Mouse (Mus musculus) neural tube, embryonic 15.5 days (tissue): Measurements from ENCODE around the gene Slc39a10. TPM values are rescaled to one million over a fixed set of nuclear protein-coding genes. Genes with fewer than 3 reads are reported as not detected.

Experiments used
- ATAC-seq: fragments of 200-750 bp; cut with Nextera tagmentation; 2 replicates; pipeline ENCODE4 v1.8.0; 2017; ENCODE audit warnings: mild to moderate bottlenecking, moderate TSS enrichment, moderate library complexity; ENCODE audit not compliant: low FRiP score
- H3K27ac ChIP-seq: fragments of 300-500 bp; sonication (generic); replicated peaks from 2 replicates; pipeline ENCODE4 v1.5.1; 2015; ENCODE audit warnings: mild to moderate bottlenecking, inconsistent platforms
- H3K27me3 ChIP-seq: fragments of 300-500 bp; sonication (generic); replicated peaks from 2 replicates; pipeline ENCODE4 v1.6.1; 2015; ENCODE audit warnings: inconsistent platforms
- H3K36me3 ChIP-seq: fragments of 300-500 bp; sonication (generic); 2 replicates; pipeline ENCODE4 v1.6.1; 2015; ENCODE audit warnings: inconsistent platforms
- H3K4me1 ChIP-seq: fragments of 300-500 bp; sonication (generic); 2 replicates; pipeline ENCODE4 v1.6.1; 2015; ENCODE audit warnings: inconsistent platforms
- H3K4me2 ChIP-seq: fragments of 300-500 bp; sonication (generic); 2 replicates; pipeline ENCODE4 v1.6.1; 2015; ENCODE audit warnings: inconsistent platforms, mild to moderate bottlenecking, moderate library complexity
- H3K4me3 ChIP-seq: fragments of 300-500 bp; sonication (generic); replicated peaks from 2 replicates; pipeline ENCODE4 v1.5.1; 2015; ENCODE audit warnings: mild to moderate bottlenecking, inconsistent platforms
- H3K9ac ChIP-seq: fragments of 300-500 bp; sonication (generic); replicated peaks from 2 replicates; pipeline ENCODE4 v1.6.1; 2015; ENCODE audit warnings: mild to moderate bottlenecking, inconsistent platforms
- H3K9me3 ChIP-seq: fragments of 300-500 bp; sonication (generic); replicated peaks from 2 replicates; pipeline ENCODE4 v1.6.1; 2016; ENCODE audit warnings: inconsistent platforms
- WGBS: fragments of 180-500 bp; shearing (Covaris S2); methylation state at CpG from one replicate; pipeline ENCODE4 v1.1.7; 2015; ENCODE audit warnings: mixed read lengths; 5-methylcytosine and 5-hydroxymethylcytosine counted together
- polyA plus RNA-seq: library from polyadenylated mRNA; unstranded; fragments of >200 nt; fragmentation: Nextera tagmentation; extraction: Ambion mirVana; gene quantifications from 2 replicates; pipeline ENCODE4 v1.2.1, GENCODE M21; 2015

Gene Slc39a10
- polyA plus RNA-seq = 52.7 and 55.7 TPM in 2 replicates

- no peak for ATAC-seq
Observed at GRCm38 (mm10) chr1:46892752-46893151, at the start of gene Slc39a10. Slc39a10 (minus strand) TSS chr1:46892852.

DNA sequence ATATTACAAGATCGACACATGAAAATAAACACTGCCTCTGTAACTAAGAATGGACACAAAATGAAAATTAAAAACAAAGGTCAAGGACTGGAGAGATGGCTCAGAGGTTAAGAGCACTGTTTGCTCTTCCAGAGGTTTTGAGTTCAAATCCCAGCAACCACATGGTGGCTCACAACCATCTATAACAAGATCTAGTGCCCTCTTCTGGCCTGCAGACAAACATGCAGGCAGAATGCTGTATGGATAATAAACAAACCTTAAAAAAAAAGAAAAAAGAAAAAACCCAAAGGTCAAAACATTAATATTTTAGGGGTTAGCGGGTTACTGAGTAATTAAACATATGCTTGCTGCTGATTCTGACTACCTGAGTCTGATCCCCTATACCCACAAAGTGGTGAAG lies 46.6 kb upstream of the Slc39a10 start:
- ATAC-seq = no peak
- 93% methylated on average over 2 of the region's 2 CpGs for WGBS

More at GRCm38 (mm10) chr1:46892752-46893151, at the start of gene Slc39a10:
- WGBS = 63% methylated on average over 3 of the region's 3 CpGs
- H3K4me1 ChIP-seq = no peaks in the 10 kb centered on the region
- H3K4me3 ChIP-seq = no peak within 1 kb of the TSS
- no peak within 1 kb of the TSS for H3K27ac ChIP-seq
- no peak within 1 kb of the TSS for H3K4me2 ChIP-seq
- H3K9me3 ChIP-seq = no peaks in the 10 kb centered on the region
- no peak within 1 kb of the TSS for H3K9ac ChIP-seq
- no peaks in the 10 kb centered on the region for H3K36me3 ChIP-seq
- H3K27me3 ChIP-seq = no peaks in the 10 kb centered on the region

GRCm38 (mm10) chr1:46937641-46938040 lies 45.0 kb upstream of the Slc39a10 start:
- H3K4me1 ChIP-seq = no peaks in the 10 kb centered on the region
- H3K36me3 ChIP-seq = no peaks in the 10 kb centered on the region
- no peak for ATAC-seq
- 0 out of 2 replicates have a peak, but pooled peaks cover 4% of the 10 kb centered on the region for H3K9me3 ChIP-seq
- H3K4me2 ChIP-seq = no peak overlapping the region
- H3K27me3 ChIP-seq = no peaks in the 10 kb centered on the region
- no peak overlapping the region for H3K4me3 ChIP-seq
- H3K9ac ChIP-seq = no peak overlapping the region
- H3K27ac ChIP-seq = no peak overlapping the region
- 89% methylated on average over 2 of the region's 2 CpGs for whole genome bisulfite sequencing

More for the DNA sequence above, 46.6 kb upstream of the Slc39a10 start:
- Histone ChIP-seq H3K4me2 (no peak overlapping the region), H3K9me3 (0 out of 2 replicates have a peak, but pooled peaks cover 4% of the 10 kb centered on the region), H3K9ac (no peak overlapping the region), H3K27ac (no peak overlapping the region), H3K4me1 (no peaks in the 10 kb centered on the region), H3K4me3 (no peak overlapping the region), H3K27me3 (no peaks in the 10 kb centered on the region), H3K36me3 (no peaks in the 10 kb centered on the region)

- Histone ChIP-seq H3K4me1 (no peaks in the 10 kb centered on the region), H3K36me3 (no peaks in the 10 kb centered on the region), H3K27ac (no peak overlapping the region), H3K9me3 (no peaks in the 10 kb centered on the region), H3K9ac (no peak overlapping the region), H3K27me3 (no peaks in the 10 kb centered on the region), H3K4me3 (no peak overlapping the region), H3K4me2 (no peak overlapping the region)
- ATAC-seq = no peak
Observed at GRCm38 (mm10) chr1:46927104-46927503, 34.5 kb upstream of the Slc39a10 start.

DNA sequence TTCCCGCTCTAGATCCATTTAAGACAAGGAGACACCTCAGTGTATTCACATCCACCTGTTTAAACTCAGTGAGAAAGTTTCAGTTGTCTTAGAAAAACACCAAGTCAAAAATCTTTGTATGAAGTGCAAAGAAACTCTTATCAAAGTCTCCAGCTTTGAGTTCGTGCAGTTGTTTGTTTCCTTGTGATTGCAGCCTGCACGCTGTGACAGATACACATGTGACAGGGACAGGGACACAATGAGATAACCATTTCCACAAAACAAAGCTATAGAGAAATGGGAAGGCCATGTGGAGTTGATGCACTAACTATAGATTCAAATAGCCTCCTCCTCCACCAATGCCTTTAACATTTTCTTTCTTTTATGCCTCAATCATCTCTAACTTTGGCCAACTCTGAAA lies 33.6 kb upstream of the Slc39a10 start:
- H3K4me2 ChIP-seq = no peak overlapping the region
- H3K4me3 ChIP-seq = no peak overlapping the region
- H3K4me1 ChIP-seq = no peaks in the 10 kb centered on the region
- ATAC-seq = no peak
- no peaks in the 10 kb centered on the region for H3K36me3 ChIP-seq
- H3K27me3 ChIP-seq = no peaks in the 10 kb centered on the region
- no peaks in the 10 kb centered on the region for H3K9me3 ChIP-seq
- no peak overlapping the region for H3K9ac ChIP-seq
- 89% methylated on average over 3 of the region's 3 CpGs for WGBS
- no peak overlapping the region for H3K27ac ChIP-seq

- Histone ChIP-seq H3K4me1 (no peaks in the 10 kb centered on the region), H3K4me2 (no peak overlapping the region), H3K27ac (no peak overlapping the region), H3K4me3 (no peak overlapping the region), H3K27me3 (no peaks in the 10 kb centered on the region), H3K9me3 (no peaks in the 10 kb centered on the region), H3K36me3 (no peaks in the 10 kb centered on the region), H3K9ac (no peak overlapping the region)
- no peak for ATAC-seq
Observed at GRCm38 (mm10) chr1:46924992-46925391, 32.3 kb upstream of the Slc39a10 start.

GRCm38 (mm10) chr1:46922904-46923303 lies 30.3 kb upstream of the Slc39a10 start:
- Histone ChIP-seq H3K36me3 (no peaks in the 10 kb centered on the region), H3K27ac (no peak overlapping the region), H3K4me1 (no peaks in the 10 kb centered on the region), H3K9me3 (no peaks in the 10 kb centered on the region), H3K27me3 (no peaks in the 10 kb centered on the region), H3K9ac (no peak overlapping the region), H3K4me2 (no peak overlapping the region), H3K4me3 (no peak overlapping the region)
- ATAC-seq = no peak
- WGBS = 90% methylated on average over 7 of the region's 7 CpGs

GRCm38 (mm10) chr1:46921630-46922029 lies 29.0 kb upstream of the Slc39a10 start:
- Histone ChIP-seq H3K36me3 (no peaks in the 10 kb centered on the region), H3K4me1 (no peaks in the 10 kb centered on the region), H3K27me3 (no peaks in the 10 kb centered on the region), H3K4me3 (no peak overlapping the region), H3K9me3 (no peaks in the 10 kb centered on the region), H3K27ac (no peak overlapping the region), H3K9ac (no peak overlapping the region), H3K4me2 (no peak overlapping the region)
- ATAC-seq = no peak

- no peak overlapping the region for H3K9ac ChIP-seq
- H3K27me3 ChIP-seq = no peaks in the 10 kb centered on the region
- ATAC-seq = no peak
- H3K27ac ChIP-seq = no peak overlapping the region
- no peaks in the 10 kb centered on the region for H3K4me1 ChIP-seq
- no peak overlapping the region for H3K4me3 ChIP-seq
- H3K9me3 ChIP-seq = no peaks in the 10 kb centered on the region; the same call in 1 of the 2 replicates
- no peak overlapping the region for H3K4me2 ChIP-seq
- no peaks in the 10 kb centered on the region for H3K36me3 ChIP-seq
Observed at GRCm38 (mm10) chr1:46916237-46916636, 23.6 kb upstream of the Slc39a10 start.

GRCm38 (mm10) chr1:46914349-46914748 lies 21.7 kb upstream of the Slc39a10 start:
- H3K27me3 ChIP-seq = no peaks in the 10 kb centered on the region
- no peaks in the 10 kb centered on the region for H3K4me1 ChIP-seq
- no peak overlapping the region for H3K4me2 ChIP-seq
- WGBS = 46% methylated on average over 1 of the region's 1 CpGs
- H3K27ac ChIP-seq = no peak overlapping the region
- H3K4me3 ChIP-seq = no peak overlapping the region
- ATAC-seq = no peak
- H3K36me3 ChIP-seq = no peaks in the 10 kb centered on the region
- H3K9ac ChIP-seq = no peak overlapping the region
- no peaks in the 10 kb centered on the region; the same call in 1 of the 2 replicates for H3K9me3 ChIP-seq

DNA sequence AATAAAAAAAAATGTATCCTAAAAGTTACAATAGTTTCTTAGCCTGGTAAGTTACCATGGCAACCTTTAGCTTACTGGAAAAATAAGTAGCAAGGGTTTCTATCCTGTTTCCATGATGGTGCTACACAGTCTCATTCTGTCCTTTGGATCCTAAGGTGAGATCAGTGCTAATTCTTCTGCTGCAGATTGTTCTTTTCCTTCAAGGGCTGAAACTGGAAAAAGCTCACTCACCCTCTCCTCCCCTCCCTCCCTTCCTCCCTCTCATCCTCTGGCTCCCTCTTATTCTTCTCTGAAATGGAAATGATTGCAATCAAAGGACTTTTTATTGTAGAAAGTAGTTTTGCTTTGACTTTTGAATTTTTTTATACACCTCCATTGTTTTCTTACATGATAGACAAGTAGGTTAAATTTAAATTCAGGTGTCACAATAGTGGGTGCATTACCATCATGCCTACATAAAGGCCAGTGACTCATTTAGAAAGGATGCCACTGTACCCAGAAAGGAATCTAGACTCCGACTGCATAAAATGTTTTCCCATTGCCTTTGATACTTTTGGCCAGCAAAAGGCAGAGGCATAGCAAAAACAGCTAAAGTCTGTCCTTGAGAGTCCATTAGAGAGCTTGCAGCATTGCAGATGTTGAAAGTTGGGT lies 20.0 kb upstream of the Slc39a10 start:
- no peak for ATAC-seq

GRCm38 (mm10) chr1:46910154-46910553 lies 17.5 kb upstream of the Slc39a10 start:
- Histone ChIP-seq H3K36me3 (no peaks in the 10 kb centered on the region), H3K9ac (no peak overlapping the region), H3K27ac (no peak overlapping the region), H3K9me3 (no peaks in the 10 kb centered on the region; the same call in 1 of the 2 replicates), H3K4me1 (no peaks in the 10 kb centered on the region), H3K27me3 (no peaks in the 10 kb centered on the region), H3K4me3 (no peak overlapping the region), H3K4me2 (no peak overlapping the region)
- WGBS = 93% methylated on average over 3 of the region's 3 CpGs
- ATAC-seq = no peak

More for the DNA sequence above, 20.0 kb upstream of the Slc39a10 start:
- H3K4me3 ChIP-seq = no peak overlapping the region
- no peaks in the 10 kb centered on the region for H3K36me3 ChIP-seq
- no peaks in the 10 kb centered on the region for H3K27me3 ChIP-seq
- H3K27ac ChIP-seq = no peak overlapping the region
- no peak overlapping the region for H3K4me2 ChIP-seq
- 86% methylated on average over 1 of the region's 1 CpGs for WGBS
- no peak overlapping the region for H3K9ac ChIP-seq
- H3K9me3 ChIP-seq = no peaks in the 10 kb centered on the region; the same call in 1 of the 2 replicates
- no peaks in the 10 kb centered on the region for H3K4me1 ChIP-seq
